Mouse (Mus musculus): ENCODE data around the gene Kcnh5. TPM values are rescaled to one million over a fixed set of nuclear protein-coding genes. Genes with fewer than 3 reads are reported as not detected.
A peak's percentile ranks its signal among the peaks of the same experiment; 100 is the strongest.

Gene Kcnh5
- polyA plus RNA-seq, 1 experiment = 0.02 TPM

DNA sequence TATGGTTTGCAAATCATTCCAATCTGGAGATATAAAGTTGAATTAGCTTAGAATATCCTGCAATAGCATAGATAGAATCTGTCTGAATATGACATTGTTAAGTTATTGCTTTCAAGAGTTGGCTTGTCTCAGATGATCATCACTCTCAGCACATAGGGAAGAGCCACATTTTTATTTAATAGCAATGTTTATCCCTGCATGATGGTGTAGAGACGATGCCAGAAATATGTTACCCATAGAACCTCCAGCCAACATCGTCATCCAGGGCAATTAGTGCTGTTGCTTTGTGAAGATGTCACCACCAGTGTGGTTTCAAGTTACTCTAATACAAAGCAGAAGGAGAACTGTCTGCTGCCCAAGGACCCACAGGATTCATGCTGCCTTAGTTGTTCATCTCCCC is 321.5 kb downstream of the Kcnh5 start:
- no peaks in the 10 kb centered on the region for H3K27me3 ChIP-seq (ENCODE audit: control insufficient read depth, insufficient read depth, insufficient read length)
- no peak overlapping the region for H3ac ChIP-seq (ENCODE audit: control insufficient read depth, insufficient read length)
- TF ChIP-seq POLR2AphosphoS2 (IDR thresholded peaks at IDR 0.05; ENCODE audit: insufficient read length, low read depth) (no peak), REST (IDR thresholded peaks at IDR 0.05; ENCODE audit: insufficient read depth, insufficient read length) (no peak), USF1 (IDR thresholded peaks at IDR 0.05; ENCODE audit: low read depth) (no peak), TCF12 (IDR thresholded peaks at IDR 0.05; ENCODE audit: insufficient read depth, poor library complexity, severe bottlenecking) (no peak), E2F4 (IDR thresholded peaks at IDR 0.05; ENCODE audit: insufficient read depth) (no peak), TCF3 (IDR thresholded peaks at IDR 0.05; ENCODE audit: insufficient read length, low read depth) (no peak), POLR2A (IDR thresholded peaks at IDR 0.05; ENCODE audit: insufficient read length, low read depth) (no peak), SRF (IDR thresholded peaks at IDR 0.05; ENCODE audit: control insufficient read depth, insufficient read length, low read depth) (no peak), CEBPB (IDR thresholded peaks at IDR 0.05; ENCODE audit: insufficient read depth, poor library complexity, severe bottlenecking) (no peak)
- H3K4me3 ChIP-seq = no peak overlapping the region
- no peak overlapping the region for H3K4me2 ChIP-seq (ENCODE audit: low read depth)
- no peaks in the 10 kb centered on the region for H3K79me2 ChIP-seq (ENCODE audit: control insufficient read depth, insufficient read depth)
- no peaks in the 10 kb centered on the region for H3K36me3 ChIP-seq (ENCODE audit: control insufficient read depth, insufficient read depth)

DNA sequence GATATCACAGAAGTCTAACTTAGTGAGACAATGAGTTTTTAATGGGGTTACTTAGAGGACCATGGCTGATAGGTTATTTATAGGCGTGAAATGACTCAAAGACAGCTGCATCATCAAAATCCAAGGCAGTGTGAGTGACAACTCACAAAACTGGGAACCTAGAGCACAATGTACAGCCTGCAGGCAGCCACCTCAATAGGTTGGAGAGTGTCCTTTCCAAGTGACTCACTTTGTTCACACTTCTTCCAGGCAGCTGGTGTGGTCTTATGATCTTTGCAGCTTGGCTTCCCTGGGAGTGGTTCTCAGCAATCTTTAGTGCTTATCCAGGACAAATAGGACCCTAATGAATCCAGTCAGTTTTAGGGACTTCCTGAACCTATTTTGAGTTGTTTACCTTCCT is 322.9 kb downstream of the Kcnh5 start:
- Histone ChIP-seq H3K27me3 (ENCODE audit: control insufficient read depth, insufficient read depth, insufficient read length) (no peaks in the 10 kb centered on the region), H3K4me2 (ENCODE audit: low read depth) (no peak overlapping the region), H3K36me3 (ENCODE audit: control insufficient read depth, insufficient read depth) (no peaks in the 10 kb centered on the region), H3ac (ENCODE audit: control insufficient read depth, insufficient read length) (no peak overlapping the region), H3K4me3 (no peak overlapping the region), H3K79me2 (ENCODE audit: control insufficient read depth, insufficient read depth) (no peaks in the 10 kb centered on the region)
- TF ChIP-seq TCF12 (IDR thresholded peaks at IDR 0.05; ENCODE audit: insufficient read depth, poor library complexity, severe bottlenecking) (peak; percentile 3), POLR2AphosphoS2 (IDR thresholded peaks at IDR 0.05; ENCODE audit: insufficient read length, low read depth) (no peak), CEBPB (IDR thresholded peaks at IDR 0.05; ENCODE audit: insufficient read depth, poor library complexity, severe bottlenecking) (no peak), POLR2A (IDR thresholded peaks at IDR 0.05; ENCODE audit: insufficient read length, low read depth) (no peak), MYOD1 (IDR thresholded peaks at IDR 0.05; ENCODE audit: control insufficient read depth in 1 of 3, insufficient read length in 2 of 3, low read depth in 2 of 3) (peak in 1 of 3 experiments; percentile 60), USF1 (IDR thresholded peaks at IDR 0.05; ENCODE audit: low read depth) (no peak), TCF3 (IDR thresholded peaks at IDR 0.05; ENCODE audit: insufficient read length, low read depth) (no peak), E2F4 (IDR thresholded peaks at IDR 0.05; ENCODE audit: insufficient read depth) (no peak), MAX (IDR thresholded peaks at IDR 0.05; ENCODE audit: low read depth) (no peak), MYOG (IDR thresholded peaks at IDR 0.05; ENCODE audit: control insufficient read depth in 1 of 3, insufficient read depth in 1 of 3, insufficient read length in 2 of 3, low read depth in 2 of 3) (peak in 2 of 3 experiments; percentile 41 to 63), SRF (IDR thresholded peaks at IDR 0.05; ENCODE audit: control insufficient read depth, insufficient read length, low read depth) (no peak), REST (IDR thresholded peaks at IDR 0.05; ENCODE audit: insufficient read depth, insufficient read length) (no peak)

DNA sequence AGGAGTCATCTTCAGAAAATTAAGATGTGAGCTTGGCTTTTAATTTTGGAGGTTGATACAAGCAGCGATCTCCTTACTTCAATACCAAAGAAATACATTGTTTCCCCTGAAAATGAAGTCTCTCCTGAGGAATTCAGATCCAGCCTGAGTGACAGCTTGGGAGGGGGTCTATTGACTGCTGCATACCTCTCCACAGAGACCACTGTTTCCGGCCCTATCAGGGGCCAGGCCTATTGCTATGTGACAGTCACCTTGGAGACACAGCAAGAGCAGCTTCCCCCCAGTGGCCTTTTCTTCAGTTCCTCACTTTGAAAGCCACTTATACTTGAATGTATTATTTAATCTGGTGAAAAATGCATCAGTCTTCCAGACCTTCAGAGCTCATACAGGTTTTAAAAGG is 326.8 kb downstream of the Kcnh5 start:
- no peak overlapping the region for H3ac ChIP-seq (ENCODE audit: control insufficient read depth, insufficient read length)
- H3K4me2 ChIP-seq (ENCODE audit: low read depth) = no peak overlapping the region
- no peaks in the 10 kb centered on the region for H3K36me3 ChIP-seq (ENCODE audit: control insufficient read depth, insufficient read depth)
- no peak overlapping the region for H3K4me3 ChIP-seq
- H3K79me2 ChIP-seq (ENCODE audit: control insufficient read depth, insufficient read depth) = no peaks in the 10 kb centered on the region
- no peaks in the 10 kb centered on the region for H3K27me3 ChIP-seq (ENCODE audit: control insufficient read depth, insufficient read depth, insufficient read length)
- TF ChIP-seq MAX (IDR thresholded peaks at IDR 0.05; ENCODE audit: low read depth) = no peak
- no peak for TF ChIP-seq TCF3 (IDR thresholded peaks at IDR 0.05; ENCODE audit: insufficient read length, low read depth)
- TF ChIP-seq TCF12 (IDR thresholded peaks at IDR 0.05; ENCODE audit: insufficient read depth, poor library complexity, severe bottlenecking) = no peak
- no peak for TF ChIP-seq SRF (IDR thresholded peaks at IDR 0.05; ENCODE audit: control insufficient read depth, insufficient read length, low read depth)
- TF ChIP-seq POLR2A (IDR thresholded peaks at IDR 0.05; ENCODE audit: insufficient read length, low read depth) = no peak
- TF ChIP-seq CEBPB (IDR thresholded peaks at IDR 0.05; ENCODE audit: insufficient read depth, poor library complexity, severe bottlenecking) = no peak
- no peak for TF ChIP-seq E2F4 (IDR thresholded peaks at IDR 0.05; ENCODE audit: insufficient read depth)
- TF ChIP-seq REST (IDR thresholded peaks at IDR 0.05; ENCODE audit: insufficient read depth, insufficient read length) = no peak
- TF ChIP-seq MYOD1 (IDR thresholded peaks at IDR 0.05; ENCODE audit: control insufficient read depth in 1 of 3, insufficient read length in 2 of 3, low read depth in 2 of 3) = no peak
- TF ChIP-seq MYOG (IDR thresholded peaks at IDR 0.05; ENCODE audit: control insufficient read depth in 1 of 3, insufficient read depth in 1 of 3, insufficient read length in 2 of 3, low read depth in 2 of 3) = no peak
- TF ChIP-seq POLR2AphosphoS2 (IDR thresholded peaks at IDR 0.05; ENCODE audit: insufficient read length, low read depth) = no peak
- TF ChIP-seq USF1 (IDR thresholded peaks at IDR 0.05; ENCODE audit: low read depth) = no peak

DNA sequence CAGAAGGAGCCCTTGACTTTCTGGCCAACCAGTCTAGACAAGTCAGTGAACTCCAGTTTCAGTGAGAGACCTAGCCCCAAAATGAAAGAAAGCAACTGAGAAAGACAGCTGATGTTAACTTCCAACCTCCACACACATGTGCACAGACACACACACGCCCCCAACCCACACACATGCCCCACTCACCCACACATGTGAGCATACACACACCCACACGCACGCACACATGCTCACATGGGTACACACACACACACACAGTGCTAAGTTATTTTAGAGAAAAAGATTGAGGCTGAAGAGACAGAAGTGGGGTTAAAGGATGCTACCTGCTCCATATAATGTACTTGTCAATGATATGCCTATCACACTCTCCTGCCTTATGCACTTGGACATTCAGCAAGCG is 327.2 kb downstream of the Kcnh5 start:
- H3K79me2 ChIP-seq (ENCODE audit: control insufficient read depth, insufficient read depth) = no peaks in the 10 kb centered on the region
- TF ChIP-seq MYOG (IDR thresholded peaks at IDR 0.05; ENCODE audit: control insufficient read depth in 1 of 3, insufficient read depth in 1 of 3, insufficient read length in 2 of 3, low read depth in 2 of 3) (no peak), MYOD1 (IDR thresholded peaks at IDR 0.05; ENCODE audit: control insufficient read depth in 1 of 3, insufficient read length in 2 of 3, low read depth in 2 of 3) (no peak), MAX (IDR thresholded peaks at IDR 0.05; ENCODE audit: low read depth) (no peak), TCF3 (IDR thresholded peaks at IDR 0.05; ENCODE audit: insufficient read length, low read depth) (no peak), TCF12 (IDR thresholded peaks at IDR 0.05; ENCODE audit: insufficient read depth, poor library complexity, severe bottlenecking) (no peak), POLR2AphosphoS2 (IDR thresholded peaks at IDR 0.05; ENCODE audit: insufficient read length, low read depth) (no peak), CEBPB (IDR thresholded peaks at IDR 0.05; ENCODE audit: insufficient read depth, poor library complexity, severe bottlenecking) (no peak), E2F4 (IDR thresholded peaks at IDR 0.05; ENCODE audit: insufficient read depth) (no peak), REST (IDR thresholded peaks at IDR 0.05; ENCODE audit: insufficient read depth, insufficient read length) (no peak), USF1 (IDR thresholded peaks at IDR 0.05; ENCODE audit: low read depth) (no peak), SRF (IDR thresholded peaks at IDR 0.05; ENCODE audit: control insufficient read depth, insufficient read length, low read depth) (no peak), POLR2A (IDR thresholded peaks at IDR 0.05; ENCODE audit: insufficient read length, low read depth) (no peak)
- no peak overlapping the region for H3ac ChIP-seq (ENCODE audit: control insufficient read depth, insufficient read length)
- H3K4me2 ChIP-seq (ENCODE audit: low read depth) = no peak overlapping the region
- no peak overlapping the region for H3K4me3 ChIP-seq
- no peaks in the 10 kb centered on the region for H3K36me3 ChIP-seq (ENCODE audit: control insufficient read depth, insufficient read depth)
- H3K27me3 ChIP-seq (ENCODE audit: control insufficient read depth, insufficient read depth, insufficient read length) = no peaks in the 10 kb centered on the region
